ENCODE assay signal across 8 mouse cellular contexts in genomic region chr3:102723841-102724570, GRCm38 (mm10). TPM values are rescaled to one million over a fixed set of nuclear protein-coding genes. Genes with fewer than 3 reads are reported as not detected.
DNase-seq lines count a peak whose midpoint lies in the region; ATAC-seq lines count a peak whose summit lies in the region.

No protein-coding gene starts in this region.

- no peaks in the 10 kb centered on the region for H3K9me3 ChIP-seq in hindbrain, embryonic 12.5 days (replicated peaks)
- no peaks in the 10 kb centered on the region for H3K9me3 ChIP-seq in hindbrain, embryonic 10.5 days
- H3K9me3 ChIP-seq in heart, embryonic 12.5 days (replicated peaks), result no peaks in the 10 kb centered on the region

- H3K4me3 ChIP-seq in hindbrain, embryonic 12.5 days, result no peak overlapping the region
- no peak overlapping the region for H3K4me3 ChIP-seq in hindbrain, embryonic 10.5 days
- H3K4me3 ChIP-seq in heart, embryonic 12.5 days, result 0 out of 2 replicates have a peak overlapping the region, but pooled peaks have one; percentile 4

- DNase-seq in hindbrain, embryonic 10.5 days (ENCODE audit: low spot score), result no peak
- DNase-seq in NIH3T3 (ENCODE audit: low read depth), result peak; percentile 80
- peak; percentile 79 for DNase-seq in kidney, postnatal 10 days
- DNase-seq in left cerebral cortex, adult 9 months (ENCODE audit: low spot score in 2 of 2), result no peak

- 0 out of 2 replicates have a peak overlapping the region, but pooled peaks have one; percentile 6 for H3K4me2 ChIP-seq in hindbrain, embryonic 12.5 days (replicated peaks)
- peak overlapping the region; percentile 49 for H3K4me2 ChIP-seq in heart, embryonic 12.5 days

- 64% methylated on average over 6 of the region's 6 CpGs for WGBS in hindbrain, embryonic 12.5 days
- 76% methylated on average over 6 of the region's 6 CpGs for WGBS in hindbrain, embryonic 10.5 days
- WGBS in heart, embryonic 12.5 days, result 59% methylated on average over 6 of the region's 6 CpGs

- no peak for ATAC-seq in hindbrain, embryonic 12.5 days (ENCODE audit: low FRiP score)
- ATAC-seq in heart, embryonic 12.5 days (ENCODE audit: insufficient number of reproducible peaks, low FRiP score), result no peak
- peak; percentile 69; the same call in 1 of the 2 replicates for ATAC-seq in megakaryocyte-erythroid progenitor cell, adult 5-6 weeks (replicated peaks; ENCODE audit: low FRiP score, low TSS enrichment, poor library complexity, severe bottlenecking)
- no peak for ATAC-seq in monocyte, adult 5-6 weeks (replicated peaks; ENCODE audit: insufficient number of reproducible peaks, low FRiP score, low TSS enrichment, poor library complexity, severe bottlenecking)

- peaks cover 7% of the 10 kb centered on the region; the same call in 1 of the 2 replicates for H3K4me1 ChIP-seq in hindbrain, embryonic 12.5 days
- H3K4me1 ChIP-seq in hindbrain, embryonic 10.5 days (replicated peaks), result 0 out of 2 replicates have a peak, but pooled peaks cover 3% of the 10 kb centered on the region
- H3K4me1 ChIP-seq in heart, embryonic 12.5 days (replicated peaks), result peaks cover 8% of the 10 kb centered on the region

- no peak overlapping the region for H3K27ac ChIP-seq in hindbrain, embryonic 12.5 days
- no peak overlapping the region for H3K27ac ChIP-seq in hindbrain, embryonic 10.5 days
- no peak overlapping the region; the same call in 1 of the 2 replicates for H3K27ac ChIP-seq in heart, embryonic 12.5 days (ENCODE audit: poor library complexity, severe bottlenecking)

- H3K36me3 ChIP-seq in hindbrain, embryonic 12.5 days, result no peaks in the 10 kb centered on the region
- no peaks in the 10 kb centered on the region for H3K36me3 ChIP-seq in hindbrain, embryonic 10.5 days
- no peaks in the 10 kb centered on the region for H3K36me3 ChIP-seq in heart, embryonic 12.5 days

- no peak overlapping the region for H3K9ac ChIP-seq in hindbrain, embryonic 12.5 days
- no peak overlapping the region for H3K9ac ChIP-seq in heart, embryonic 12.5 days

- no peaks in the 10 kb centered on the region for H3K27me3 ChIP-seq in hindbrain, embryonic 12.5 days
- no peaks in the 10 kb centered on the region for H3K27me3 ChIP-seq in hindbrain, embryonic 10.5 days (ENCODE audit: insufficient read depth, poor library complexity, severe bottlenecking)
- no peaks in the 10 kb centered on the region for H3K27me3 ChIP-seq in heart, embryonic 12.5 days (replicated peaks)

RNA-seq across cellular contexts. Expression of gene Tspan2, which starts 10.3 kb away (rescaled TPM):
- polyA plus RNA-seq in hindbrain, embryonic 12.5 days (2016; fragmentation: Nextera tagmentation; extraction: Ambion mirVana), result 7.5 and 8.0 TPM in 2 replicates
- 9.1 and 10.4 TPM in 2 replicates for polyA plus RNA-seq in hindbrain, embryonic 10.5 days (2016; fragmentation: Nextera tagmentation; extraction: Ambion mirVana)
- polyA plus RNA-seq in heart, embryonic 12.5 days (2016; fragmentation: Nextera tagmentation; extraction: Ambion mirVana), result 36.0 and 37.0 TPM in 2 replicates
- total RNA-seq in megakaryocyte-erythroid progenitor cell, adult 5-6 weeks (2014; fragmentation: Nextera tagmentation), result 1.3 and 1.6 TPM in 2 replicates
- 1.0 TPM in 1 of 2 replicates, not detected in the other for total RNA-seq in megakaryocyte-erythroid progenitor cell, adult 5-6 weeks (2017)
- total RNA-seq in monocyte, adult 5-6 weeks (2017), result 6.2 to 8.1 TPM (median 7.8 TPM) in 3 replicates

RNA-seq across cellular contexts. Expression of gene Tshb, which starts 58.5 kb away (rescaled TPM):
- 0.07 and 0.17 TPM in 2 replicates for polyA plus RNA-seq in hindbrain, embryonic 12.5 days (2016; fragmentation: Nextera tagmentation; extraction: Ambion mirVana)
- polyA plus RNA-seq in hindbrain, embryonic 10.5 days (2016; fragmentation: Nextera tagmentation; extraction: Ambion mirVana), result 0.11 TPM in 1 of 2 replicates, not detected in the other
- polyA plus RNA-seq in heart, embryonic 12.5 days (2016; fragmentation: Nextera tagmentation; extraction: Ambion mirVana), result 0.04 and 0.10 TPM in 2 replicates
- total RNA-seq in megakaryocyte-erythroid progenitor cell, adult 5-6 weeks (2014; fragmentation: Nextera tagmentation), result not detected in 2 replicates
- not detected in 2 replicates for total RNA-seq in megakaryocyte-erythroid progenitor cell, adult 5-6 weeks (2017)
- not detected in 3 replicates for total RNA-seq in monocyte, adult 5-6 weeks (2017)

Comparison
In these comparisons a context has a peak if more than half of its experiments do, and no peak if none do; other contexts are left out.
1. DNase-seq: peak in NIH3T3 (single experiment) and kidney, postnatal 10 days (single experiment); none in hindbrain, embryonic 10.5 days (single experiment) and left cerebral cortex, adult 9 months (0 of 2).